Mouse (Mus musculus): ENCODE data around the gene Manbal. TPM values are rescaled to one million over a fixed set of nuclear protein-coding genes. Genes with fewer than 3 reads are reported as not detected.

Gene Manbal
- total RNA-seq, 2 experiments from 2014 or later, result 20.7 to 28.3 TPM

DNA sequence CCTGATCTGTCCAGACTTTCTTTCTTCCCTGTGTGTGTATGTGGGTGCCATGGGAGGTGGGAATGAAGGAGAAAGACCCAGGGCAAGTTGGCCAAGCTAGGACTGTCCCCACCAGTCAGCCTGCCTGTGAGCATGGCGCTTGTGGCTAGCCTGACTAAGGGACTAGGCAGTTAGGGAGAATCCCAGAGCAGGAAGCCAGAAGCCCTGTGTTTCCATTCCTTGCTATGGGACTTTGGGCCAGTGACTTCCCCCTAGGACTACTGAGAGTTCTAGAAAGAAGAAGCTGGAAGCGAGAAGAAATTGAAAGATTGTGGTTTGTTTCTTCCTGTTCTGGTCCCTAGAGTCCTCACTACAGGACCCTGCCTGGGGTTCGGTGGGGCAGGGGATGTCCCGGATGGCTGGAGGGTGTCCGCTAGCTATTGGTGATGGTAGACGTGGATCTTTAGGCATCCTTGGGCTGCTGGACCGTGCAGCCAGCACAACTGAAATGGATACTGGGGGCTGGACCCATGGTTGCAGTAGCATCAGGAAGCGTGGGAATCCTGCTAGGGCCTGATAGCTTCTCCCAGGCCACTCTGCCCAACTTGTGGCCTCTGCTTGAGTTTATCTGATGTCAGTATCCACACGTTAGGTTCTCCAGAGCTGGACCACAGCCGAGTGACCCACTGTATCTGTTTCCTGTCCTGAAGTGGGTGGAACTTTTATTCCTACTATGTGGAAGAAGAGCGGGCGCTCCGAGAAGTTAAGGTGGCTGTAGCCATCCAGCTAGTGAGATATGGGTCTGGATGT, 61.2 kb downstream of the Manbal start:
- intact Hi-C loops (cut with DNase I; ENCODE audit: low total_unique reads), result no loop called here

DNA sequence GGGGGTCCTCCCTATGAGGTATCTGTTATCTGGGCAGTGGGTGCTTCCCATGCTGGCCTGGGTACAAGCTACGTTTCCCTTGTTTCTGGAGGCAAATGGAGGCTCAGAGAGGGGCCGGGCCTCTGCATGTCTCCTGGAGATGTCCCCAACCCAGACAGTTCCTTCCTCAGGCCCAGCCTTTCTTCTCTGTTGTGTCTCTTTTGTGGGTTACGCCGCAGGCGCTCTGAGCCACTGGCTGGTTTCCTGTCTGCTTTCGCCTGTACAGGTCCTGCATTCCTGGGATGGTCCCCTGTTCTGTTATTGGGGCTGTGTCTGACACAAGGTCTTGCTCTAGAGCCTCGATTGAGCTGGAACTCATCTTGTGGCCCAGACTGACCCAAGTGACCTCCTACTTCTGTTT, 62.3 kb downstream of the Manbal start:
- no peak for DNase-seq
- intact Hi-C loops (cut with DNase I; ENCODE audit: low total_unique reads), result no loop called here

More for the DNA sequence above, 61.2 kb downstream of the Manbal start:
- no peak for DNase-seq

DNA sequence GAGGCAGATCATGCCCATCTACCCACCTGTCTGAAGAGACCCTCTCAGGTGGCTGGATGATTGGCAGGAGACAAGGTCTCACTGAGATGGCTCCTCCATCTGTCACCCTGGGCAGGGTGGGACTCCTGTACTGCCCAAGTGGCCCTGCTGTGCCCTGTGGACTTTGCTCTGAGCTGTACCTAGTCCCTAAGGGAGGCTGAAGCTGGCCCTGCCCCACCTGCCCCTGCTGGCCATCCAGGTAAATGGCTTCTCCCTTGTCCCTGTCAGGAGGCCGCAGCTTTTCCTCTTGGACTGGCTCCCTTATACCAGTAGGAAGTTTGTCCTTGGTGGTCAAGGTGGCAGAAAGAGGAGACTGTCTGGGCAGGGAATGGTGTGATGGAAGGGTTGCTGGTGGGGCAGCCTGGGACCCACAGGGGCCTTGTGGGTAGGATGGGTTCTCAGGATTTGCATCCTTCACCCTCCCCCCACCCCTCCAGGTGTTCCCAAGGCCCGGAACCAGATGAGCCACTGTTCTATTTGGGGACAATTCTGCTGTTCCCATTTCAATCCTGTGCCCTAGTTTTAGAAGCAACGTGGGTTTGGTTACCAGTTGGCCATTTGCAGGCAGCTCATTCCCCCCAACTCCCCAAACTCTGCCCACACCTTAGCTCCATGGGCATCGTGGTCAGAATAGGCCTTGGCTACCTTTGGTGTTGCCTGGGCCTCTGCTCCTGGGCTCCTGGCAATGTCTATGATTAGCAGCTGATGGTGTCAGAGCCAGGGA, 63.5 kb downstream of the Manbal start:
- no peak for DNase-seq
- intact Hi-C loops (cut with DNase I; ENCODE audit: low total_unique reads), result no loop called here

DNA sequence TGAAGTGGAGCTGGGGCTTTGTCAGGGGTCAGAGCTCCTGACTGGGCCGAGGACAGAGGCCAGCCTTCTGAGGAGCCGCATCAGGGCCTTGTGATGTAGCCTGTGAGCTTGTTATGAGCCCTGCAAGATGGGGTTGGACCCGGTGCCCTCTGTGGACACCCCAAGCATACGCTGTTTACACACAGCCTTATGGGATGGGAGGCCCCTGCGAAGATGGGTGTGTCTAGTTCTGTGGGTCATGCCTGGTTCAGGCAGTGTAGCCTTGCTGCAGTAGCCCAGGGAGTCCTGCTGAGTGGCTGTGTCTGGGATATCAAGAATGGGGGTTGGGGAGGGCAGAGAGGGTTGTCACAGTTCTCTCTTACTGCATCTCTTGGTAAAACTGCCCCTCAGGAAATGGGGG, 64.5 kb downstream of the Manbal start:
- intact Hi-C loops (cut with DNase I; ENCODE audit: low total_unique reads), result no loop called here
- no peak for DNase-seq

DNA sequence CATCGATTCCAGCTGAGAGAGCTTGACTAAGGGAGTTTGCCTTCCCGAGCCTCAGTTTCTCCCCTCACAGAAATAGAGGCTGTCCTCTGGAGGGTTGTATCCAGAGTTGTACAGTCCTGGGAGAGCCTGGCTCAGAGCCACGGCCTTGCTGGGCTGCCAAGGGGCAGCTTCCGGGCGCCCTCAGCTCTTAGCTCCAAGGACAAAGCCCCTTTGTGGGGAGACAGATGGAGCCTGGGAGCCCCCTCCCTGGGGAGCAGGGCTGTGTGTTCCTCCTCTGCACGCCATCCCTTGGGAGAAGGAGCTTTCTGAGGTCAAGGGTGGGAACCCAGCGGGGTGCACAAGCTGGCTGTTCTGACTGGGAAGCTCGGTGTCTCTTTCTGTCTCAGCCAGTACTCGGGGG, 65.1 kb downstream of the Manbal start:
- DNase-seq, result no peak
- intact Hi-C loops (cut with DNase I; ENCODE audit: low total_unique reads), result no loop called here

DNA sequence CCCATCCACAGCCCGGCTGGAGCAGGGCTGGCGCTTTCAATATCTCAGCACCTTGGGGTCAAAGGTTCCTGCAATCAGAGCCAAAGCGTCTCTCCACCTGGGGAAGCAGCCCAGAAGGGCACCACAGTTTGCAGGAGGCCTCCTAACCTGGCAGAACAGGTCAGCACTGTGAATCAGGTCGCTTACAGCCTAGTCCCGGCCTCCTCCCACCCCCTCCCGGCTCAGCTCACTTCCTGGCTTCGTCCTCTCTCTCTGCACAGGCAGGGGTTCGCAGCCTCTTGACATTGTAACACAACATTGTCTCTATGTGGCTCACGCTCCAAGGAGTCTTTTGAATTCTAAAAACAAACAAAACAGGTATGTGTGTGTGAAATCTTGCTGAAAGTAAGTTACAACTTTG, 66.6 kb downstream of the Manbal start:
- intact Hi-C loops (cut with DNase I; ENCODE audit: low total_unique reads), result no loop called here
- DNase-seq, result no peak

DNA sequence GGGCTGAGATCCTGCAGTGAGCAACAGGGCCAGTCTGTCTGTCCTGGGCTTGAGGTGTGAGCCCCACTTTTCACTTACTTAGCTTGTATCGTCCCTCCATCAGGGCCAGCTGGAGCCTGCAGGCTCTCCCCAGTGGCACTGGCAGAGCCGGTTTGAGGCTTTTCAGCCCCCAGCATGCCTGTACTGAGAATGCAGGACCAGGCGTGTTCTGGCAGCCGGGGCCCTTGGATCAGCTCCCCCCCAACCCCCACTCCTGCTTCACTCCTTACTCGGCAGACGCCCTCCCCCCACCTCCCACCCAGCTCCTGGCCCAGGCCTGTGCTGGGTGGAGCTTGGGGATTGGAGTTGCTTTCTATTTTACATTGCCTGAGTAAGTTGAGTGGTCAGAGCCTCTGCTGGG, 67.1 kb downstream of the Manbal start:
- intact Hi-C loops (cut with DNase I; ENCODE audit: low total_unique reads), result no loop called here
- no peak for DNase-seq

DNA sequence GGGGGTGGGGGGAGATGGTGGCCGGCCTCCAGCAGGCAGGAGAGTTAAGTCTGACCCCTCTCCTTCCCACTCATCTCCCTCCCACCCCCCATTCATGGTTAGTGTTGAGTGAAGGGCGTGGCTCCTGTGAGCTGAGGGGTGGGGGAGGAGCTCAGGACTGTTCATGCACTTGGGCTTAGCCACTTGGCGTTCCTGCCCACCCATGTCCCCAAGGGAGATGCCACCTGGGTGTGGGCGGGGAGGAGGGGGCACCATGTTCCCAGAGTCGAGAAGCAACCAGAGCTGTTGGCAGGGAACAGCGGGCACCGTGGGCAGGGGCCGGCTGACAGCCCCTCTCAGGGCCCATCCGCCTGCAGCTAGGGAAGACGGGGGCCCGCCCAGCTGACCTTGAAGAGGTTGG, 69.1 kb downstream of the Manbal start:
- DNase-seq, result no peak
- intact Hi-C loops (cut with DNase I; ENCODE audit: low total_unique reads), result no loop called here

DNA sequence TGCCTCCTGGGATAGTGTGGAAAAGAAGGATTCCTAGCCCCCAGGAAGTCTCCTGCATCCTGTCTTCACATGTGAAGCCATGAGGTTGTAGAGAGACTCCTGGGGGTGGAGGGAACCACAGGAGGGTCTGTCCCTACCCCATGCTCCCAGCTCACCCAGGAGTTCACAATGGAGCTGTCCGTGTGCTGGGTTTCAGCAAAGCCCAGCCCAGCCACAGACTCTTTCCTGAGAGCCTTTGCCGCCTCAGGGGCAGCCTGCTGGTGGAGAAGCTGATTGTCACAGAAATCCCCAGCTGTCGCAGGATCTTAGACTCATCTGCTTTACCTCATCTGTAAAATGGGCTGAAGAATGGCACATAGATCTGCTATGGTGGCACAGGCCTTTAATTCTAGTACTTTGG, 69.7 kb downstream of the Manbal start:
- intact Hi-C loops (cut with DNase I; ENCODE audit: low total_unique reads), result no loop called here
- no peak for DNase-seq

DNA sequence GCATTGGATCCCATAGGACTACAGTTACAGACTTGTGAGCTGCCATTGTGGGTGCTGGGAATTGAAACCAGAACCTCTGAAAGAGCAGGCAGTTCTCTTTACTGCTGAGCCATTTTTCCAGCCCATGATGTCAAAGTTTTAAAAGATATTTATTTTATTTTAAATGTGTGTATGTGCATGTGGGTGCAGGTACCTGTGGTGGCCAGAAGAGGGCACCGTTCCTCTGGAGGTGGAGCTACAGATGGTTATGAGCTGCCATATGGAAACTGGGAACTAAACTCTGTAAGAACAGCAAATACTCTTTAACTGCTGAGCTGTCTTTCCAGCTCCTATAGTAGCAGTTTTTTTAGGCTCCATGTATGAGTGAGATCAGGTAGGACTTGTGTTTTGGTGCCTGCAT, 74.0 kb downstream of the Manbal start:
- intact Hi-C loops (cut with DNase I; ENCODE audit: low total_unique reads), result no loop called here
- DNase-seq, result no peak

Other genes with a start within 250 kb of the Manbal start
- gene Samhd1, start 232.3 kb upstream of the Manbal start, total RNA-seq (2021), result 10 to 100 TPM; 11.4 to 13.7 TPM
- gene Rbl1, start 163.1 kb upstream of the Manbal start, total RNA-seq (2021), result 1 to 10 TPM; 2.0 to 3.8 TPM
- gene Rpn2, start 88.6 kb upstream of the Manbal start, total RNA-seq (2021), result 10 to 100 TPM; 78.0 to 90.0 TPM
- under 1 TPM; 0.27 to 0.55 TPM for gene Mroh8, start 88.0 kb upstream of the Manbal start, total RNA-seq (2021)
- gene Ghrh, start 20.1 kb upstream of the Manbal start, total RNA-seq (2021), result not detected
- 1 to 10 TPM; 5.2 to 7.5 TPM for gene Src, start 50.9 kb downstream of the Manbal start, total RNA-seq (2021)
- 1 to 10 TPM; 1.4 to 5.4 TPM for gene Nnat, start 192.5 kb downstream of the Manbal start, total RNA-seq (2021)
- gene Blcap, start 203.7 kb downstream of the Manbal start, total RNA-seq (2021), result 10 to 100 TPM; 15.8 to 16.7 TPM

All from gastrocnemius, postnatal 14 days (tissue).